Mouse (Mus musculus): ENCODE data around the gene Pde6c.

Gene Pde6c

DNA sequence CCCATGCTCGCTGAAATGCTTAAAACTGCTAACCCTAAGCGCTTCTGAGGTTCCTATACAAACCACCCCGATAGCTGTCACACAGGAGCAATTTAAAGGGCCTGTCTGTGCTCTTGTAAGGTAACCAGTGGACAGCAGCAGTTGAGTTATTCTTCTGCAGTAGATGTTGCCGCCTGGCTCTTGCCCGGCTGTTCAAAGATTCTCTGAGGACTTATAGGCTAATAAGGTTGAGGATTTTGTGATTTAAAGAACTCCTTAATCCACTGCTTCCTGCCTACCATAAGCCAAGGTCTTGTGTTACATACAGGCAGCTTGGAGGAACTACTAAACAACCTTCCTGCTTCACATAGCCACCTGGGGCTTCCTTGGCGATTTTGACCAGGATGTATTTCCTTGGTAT is at the start of gene Pde6c:
Gene Pde6c (plus strand): TSS at position 301 of the 400 bp plus-strand sequence.
- DNase-seq (ENCODE audit: low spot score), result no peak

DNA sequence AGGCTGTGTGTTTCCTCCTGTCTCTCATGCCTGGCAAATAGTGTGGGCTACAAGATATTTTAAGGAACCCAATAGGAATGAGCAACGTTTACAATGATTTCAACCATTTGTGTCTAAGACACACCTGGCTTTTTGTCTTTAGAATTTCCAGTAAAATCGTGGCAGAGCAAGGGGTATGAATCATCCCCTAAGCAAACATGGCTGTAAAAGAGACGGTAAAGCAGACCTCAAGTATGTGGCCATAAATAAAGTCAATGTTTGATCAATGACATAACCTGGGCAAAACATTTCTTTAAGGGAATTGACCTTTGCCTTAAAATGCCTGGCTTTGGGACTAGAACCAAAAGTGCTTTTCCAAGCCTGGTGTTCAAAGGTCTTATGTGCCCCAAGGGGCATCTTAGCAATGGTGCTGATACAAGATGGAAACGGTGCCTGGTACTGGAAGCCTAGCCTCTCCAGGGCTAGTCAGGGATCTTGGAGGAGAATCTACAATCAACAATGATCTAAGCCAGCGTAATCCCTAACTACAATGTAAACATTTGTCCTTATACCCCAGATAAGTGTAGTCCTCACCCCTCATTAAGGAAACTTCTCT is 49.6 kb upstream of the Pde6c start:
- DNase-seq (ENCODE audit: low spot score), result no peak

DNA sequence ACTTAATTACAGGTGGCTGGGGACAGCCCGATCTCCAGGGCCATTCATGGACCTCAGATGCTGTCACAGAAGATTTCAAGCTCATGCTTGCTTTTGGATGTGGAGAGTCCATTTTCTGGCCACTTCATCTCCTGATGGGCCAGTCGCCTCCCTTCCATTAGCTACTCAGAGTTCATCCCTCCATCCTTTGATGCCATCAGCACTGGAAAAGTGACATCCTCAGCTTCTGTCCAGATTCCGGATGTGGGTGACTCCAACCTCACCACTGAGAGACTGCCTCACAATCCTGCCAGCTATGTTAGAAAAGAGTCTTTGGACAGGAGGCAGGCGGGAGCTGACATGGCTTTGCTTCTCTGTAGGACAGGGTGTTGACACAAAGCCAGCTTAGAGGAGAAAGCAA is 46.7 kb upstream of the Pde6c start:
- no peak for DNase-seq (ENCODE audit: low spot score)

DNA sequence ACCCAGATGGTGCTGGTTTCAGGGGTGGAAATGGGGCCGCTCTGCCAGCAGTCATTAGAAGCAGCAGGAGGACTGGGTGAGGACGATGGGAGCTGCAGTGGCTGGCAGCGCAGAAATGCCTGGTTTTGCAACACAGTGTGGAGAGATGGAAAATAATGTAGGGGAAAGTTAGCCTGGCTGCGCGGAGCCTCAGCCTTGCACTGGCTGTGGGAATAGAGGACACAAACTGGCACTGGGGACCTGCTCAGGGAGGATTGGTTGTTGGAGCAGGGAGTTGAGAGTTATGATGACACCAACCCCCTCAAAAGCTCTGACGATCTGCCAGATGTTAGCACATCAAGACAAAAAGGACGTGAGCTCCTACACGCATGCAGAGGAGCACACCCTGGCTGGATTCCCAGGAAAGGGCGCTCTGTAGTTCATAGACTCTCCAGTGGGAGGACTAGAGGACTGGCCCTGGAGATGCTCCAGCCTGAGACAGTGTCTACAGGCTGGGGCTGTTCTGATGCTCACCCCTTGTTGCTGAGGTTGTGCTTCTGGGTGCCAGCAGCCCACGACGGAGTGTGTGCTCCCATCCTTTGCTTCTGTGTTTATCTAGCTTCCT is 45.5 kb upstream of the Pde6c start:
- no peak for DNase-seq (ENCODE audit: low spot score)

DNA sequence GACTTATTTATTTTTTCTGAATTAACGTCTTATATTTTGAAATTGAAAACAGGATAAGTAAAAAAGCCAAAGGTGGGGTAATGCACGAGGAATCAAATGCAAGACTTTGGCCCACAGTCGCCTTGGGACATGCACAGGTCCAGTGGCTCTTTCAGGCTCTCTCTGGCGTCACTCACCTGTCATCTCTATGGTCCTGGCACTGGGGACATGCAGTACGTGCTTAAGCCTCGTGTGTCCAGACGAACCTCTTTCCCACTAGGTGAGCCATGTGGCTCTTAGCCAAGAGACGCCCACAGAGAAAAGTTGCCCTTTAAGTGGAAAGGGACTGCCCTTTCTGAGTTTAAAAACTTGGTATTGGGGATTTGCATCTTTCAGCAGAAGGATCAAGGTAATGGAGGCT is 43.2 kb upstream of the Pde6c start:
- no peak for DNase-seq (ENCODE audit: low spot score)

DNA sequence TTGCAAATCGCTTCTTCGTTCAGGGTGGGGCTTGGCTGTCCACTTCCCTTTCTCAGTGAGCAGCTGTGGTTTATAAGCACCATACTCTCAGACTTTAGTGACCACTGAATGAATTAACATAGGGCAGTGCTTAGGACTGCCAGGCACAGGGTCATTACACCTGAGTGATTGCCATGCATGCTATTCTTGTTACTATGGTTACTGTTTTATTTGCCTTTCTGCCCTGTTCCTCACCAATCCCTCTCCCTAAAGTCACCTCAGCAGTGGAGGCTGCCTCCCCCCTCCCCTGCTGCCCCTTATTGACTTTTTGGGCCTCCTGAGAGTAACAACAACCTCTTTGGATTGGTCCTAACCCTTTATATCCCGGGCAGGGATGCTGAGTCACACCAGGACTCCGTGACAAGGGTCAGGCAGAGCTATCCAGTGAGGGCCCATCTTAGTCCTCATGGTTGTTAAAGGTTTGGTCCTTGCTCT is 41.0 kb upstream of the Pde6c start:
- no peak for DNase-seq (ENCODE audit: low spot score)

DNA sequence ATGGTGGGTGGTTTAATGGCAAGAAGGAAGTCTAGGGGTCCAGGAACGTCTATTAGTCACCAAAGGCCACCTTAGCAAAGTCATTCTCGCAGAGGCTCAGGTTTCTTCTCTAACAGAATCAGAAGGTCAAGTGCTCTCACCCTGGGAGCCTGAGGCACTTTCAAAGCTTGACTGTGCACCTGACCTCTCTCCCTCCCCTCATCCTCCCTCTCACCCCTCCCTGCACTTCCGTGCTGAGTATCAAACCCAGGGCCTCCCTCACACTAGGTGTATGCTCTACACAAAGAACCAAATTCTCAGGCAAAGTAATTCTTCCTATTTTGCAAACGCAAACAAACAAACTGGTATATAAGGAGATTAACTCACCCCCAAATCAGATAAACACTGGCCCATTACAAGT is 36.4 kb upstream of the Pde6c start:
- no peak for DNase-seq (ENCODE audit: low spot score)

DNA sequence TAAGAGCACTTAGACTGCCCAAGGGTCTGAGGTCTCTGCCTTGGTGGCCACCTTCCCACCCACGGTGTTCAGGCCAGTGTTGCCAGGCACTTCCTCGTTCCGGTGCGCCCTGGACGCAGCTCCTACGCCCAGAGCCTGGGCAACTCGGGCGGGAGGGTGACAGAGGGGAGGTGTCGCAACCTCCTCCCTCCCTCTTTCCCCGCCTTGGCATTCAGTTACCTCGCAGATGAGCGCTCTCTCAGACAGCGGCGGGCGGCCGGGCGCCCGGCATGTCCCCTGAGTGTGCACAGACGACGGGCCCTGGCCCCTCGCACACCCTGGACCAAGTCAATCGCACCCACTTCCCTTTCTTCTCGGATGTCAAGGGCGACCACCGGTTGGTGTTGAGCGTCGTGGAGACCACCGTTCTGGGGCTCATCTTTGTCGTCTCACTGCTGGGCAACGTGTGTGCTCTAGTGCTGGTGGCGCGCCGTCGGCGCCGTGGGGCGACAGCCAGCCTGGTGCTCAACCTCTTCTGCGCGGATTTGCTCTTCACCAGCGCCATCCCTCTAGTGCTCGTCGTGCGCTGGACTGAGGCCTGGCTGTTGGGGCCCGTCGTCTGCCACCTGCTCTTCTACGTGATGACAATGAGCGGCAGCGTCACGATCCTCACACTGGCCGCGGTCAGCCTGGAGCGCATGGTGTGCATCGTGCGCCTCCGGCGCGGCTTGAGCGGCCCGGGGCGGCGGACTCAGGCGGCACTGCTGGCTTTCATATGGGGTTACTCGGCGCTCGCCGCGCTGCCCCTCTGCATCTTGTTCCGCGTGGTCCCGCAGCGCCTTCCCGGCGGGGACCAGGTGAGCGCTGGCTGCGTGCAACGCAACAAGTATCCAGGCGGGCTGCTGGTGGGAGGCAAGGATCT is 35.5 kb upstream of the Pde6c start, which contains the start of gene Ffar4:
Gene Ffar4 (plus strand): TSS at position 214 of the 901 bp plus-strand sequence.
- DNase-seq (ENCODE audit: low spot score), result no peak

DNA sequence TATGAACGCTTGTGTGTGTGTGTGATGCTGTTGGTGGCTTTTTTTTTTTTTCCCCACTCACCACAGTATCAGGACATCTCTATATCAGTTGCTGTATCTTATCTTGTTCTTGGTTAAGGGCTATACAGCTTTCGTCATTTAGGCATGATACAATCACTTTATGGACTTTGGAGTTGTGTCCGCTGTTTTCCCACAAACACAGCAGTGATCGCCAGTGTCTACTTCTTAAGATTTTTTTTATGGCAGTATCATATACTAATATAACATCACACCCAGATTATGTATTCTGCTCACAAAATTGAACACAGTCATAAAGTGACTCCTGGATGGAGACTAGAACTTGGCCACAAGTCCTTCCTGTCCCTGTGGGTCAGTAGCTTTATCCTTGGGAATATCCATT is 24.7 kb upstream of the Pde6c start:
- DNase-seq (ENCODE audit: low spot score), result no peak

DNA sequence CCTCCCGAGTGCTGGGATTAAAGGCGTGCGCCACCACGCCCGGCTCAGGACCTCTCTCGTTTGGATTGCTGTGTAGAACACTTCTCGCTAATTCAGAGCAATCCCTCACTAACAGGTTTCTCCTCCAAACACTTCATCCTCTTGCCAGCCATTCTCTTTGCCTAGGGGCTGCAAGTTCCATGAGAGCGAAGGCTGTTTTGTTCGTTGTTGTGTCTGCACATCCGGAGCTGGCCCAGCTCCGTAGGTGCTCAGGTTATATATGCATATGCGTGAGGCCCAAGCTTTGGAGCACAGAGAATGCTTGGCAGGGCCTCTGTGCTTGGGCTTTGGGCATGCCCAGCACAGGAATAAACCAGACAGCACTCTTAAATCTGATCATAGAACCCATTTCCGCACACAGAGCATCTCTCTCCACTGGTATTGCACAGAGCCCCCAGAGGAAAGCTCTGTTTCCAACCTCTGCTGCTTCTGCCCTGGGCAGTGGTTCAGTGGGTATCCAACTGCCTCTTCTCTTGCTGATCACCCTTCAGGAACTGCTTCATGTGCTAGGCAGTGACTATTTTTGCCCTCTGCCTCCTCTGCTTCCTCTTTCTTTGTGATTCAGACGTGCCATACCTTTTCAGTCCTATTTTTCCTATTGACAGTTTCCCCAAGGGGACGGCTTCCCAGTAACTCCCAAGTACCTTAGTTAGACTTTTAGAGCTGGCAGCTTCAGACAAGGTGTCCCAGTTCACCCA is 22.9 kb upstream of the Pde6c start:
- no peak for DNase-seq (ENCODE audit: low spot score)

DNA sequence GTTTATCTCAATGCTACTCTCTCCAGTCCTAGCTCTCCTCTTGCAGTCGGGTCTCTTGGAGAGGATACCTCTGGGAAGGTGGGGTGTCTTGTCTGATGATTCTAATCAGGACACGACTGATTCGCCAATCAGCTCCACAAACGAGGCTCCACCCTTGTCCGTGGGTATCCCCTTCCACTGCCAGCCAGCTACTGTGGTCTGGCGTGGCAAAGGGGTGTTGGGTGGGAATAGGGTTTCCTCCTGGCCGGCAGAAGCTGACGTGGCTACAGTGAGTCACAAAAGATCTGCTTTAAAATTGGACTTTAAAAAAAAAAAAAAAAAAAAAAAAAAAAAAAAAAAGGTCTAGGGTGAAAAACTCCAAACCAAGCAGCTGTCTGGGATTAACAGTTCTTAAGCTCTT is 21.5 kb upstream of the Pde6c start:
- DNase-seq (ENCODE audit: low spot score), result no peak

DNA sequence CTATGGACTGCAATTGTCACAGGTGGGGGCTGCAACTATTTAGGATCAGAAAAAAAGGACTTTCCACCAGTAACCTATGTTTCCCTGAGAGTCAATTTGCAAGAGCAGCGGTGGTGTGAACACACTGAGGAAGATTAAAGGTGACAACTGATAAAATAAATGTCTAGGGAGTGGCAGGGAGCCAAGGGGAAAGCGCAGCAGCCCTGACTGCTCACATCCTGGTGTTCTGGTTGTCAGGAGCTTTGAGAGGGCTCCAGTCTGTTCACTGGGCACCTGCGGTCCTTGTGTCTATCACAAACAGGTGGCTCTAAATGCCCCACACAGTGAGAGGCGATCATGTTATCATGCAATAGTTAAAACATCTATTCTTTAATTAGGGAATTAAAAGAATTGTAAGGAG is 20.0 kb upstream of the Pde6c start:
- DNase-seq (ENCODE audit: low spot score), result no peak

DNA sequence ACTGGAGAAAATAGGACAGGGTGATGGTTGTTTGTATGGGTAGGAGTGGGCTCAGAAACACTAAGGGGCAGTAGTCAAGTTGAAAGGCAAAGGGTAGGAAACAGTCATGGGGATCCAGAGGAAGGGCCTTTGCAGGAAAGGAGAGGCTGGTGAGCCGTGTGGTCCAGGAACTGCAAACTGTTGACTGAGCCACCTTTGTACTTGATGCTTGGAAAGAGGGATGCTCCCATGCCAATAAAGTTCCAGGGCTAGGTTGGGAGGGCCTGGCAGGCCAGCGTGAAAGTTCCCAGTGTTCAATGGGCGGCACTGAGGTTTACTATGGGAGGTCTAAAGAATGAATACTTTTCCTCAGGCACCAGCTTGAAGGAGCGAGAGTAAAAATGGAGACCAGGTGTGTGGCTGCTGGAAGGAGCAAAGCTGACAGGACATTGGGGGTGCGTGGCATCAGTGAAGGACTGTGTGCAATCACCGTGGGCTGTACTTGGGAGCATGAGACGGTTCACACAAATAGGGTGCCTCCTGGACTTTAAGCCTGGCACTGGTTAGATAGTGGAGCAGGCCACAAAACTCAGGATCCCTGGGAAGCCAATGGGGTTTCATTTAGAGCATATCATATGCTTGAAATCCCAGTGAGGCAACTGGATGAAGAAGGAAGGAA is 17.6 kb upstream of the Pde6c start:
- DNase-seq (ENCODE audit: low spot score), result no peak

DNA sequence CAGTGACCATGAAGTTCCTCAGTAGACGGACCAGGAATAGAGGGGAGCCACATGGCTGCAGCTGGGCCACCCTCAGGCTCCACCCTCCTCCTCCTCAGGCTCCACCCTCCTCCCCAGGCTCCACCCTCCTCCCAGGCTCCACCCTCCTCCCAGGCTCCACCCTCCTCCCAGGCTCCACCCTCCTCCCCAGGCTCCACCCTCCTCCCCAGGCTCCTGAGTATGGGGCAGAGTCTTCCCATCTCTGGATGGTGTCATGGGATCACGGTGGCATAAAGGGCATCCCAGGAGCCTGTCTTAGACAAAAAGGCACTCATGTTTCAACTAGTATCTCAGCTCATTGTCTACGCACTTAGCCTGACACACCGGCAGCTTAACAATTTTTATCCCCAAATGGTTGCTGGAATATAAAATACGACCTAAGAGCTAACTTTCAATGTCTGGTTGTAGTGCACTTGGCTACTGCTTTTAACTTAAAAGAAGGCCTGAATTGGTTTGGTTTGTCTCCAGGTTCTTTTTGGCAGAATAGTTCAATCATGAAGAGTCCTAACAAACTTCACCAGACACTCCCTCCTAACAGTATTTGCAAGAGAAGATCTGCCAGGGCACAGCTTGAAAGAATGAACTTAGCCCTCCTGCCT is 12.3 kb upstream of the Pde6c start:
- DNase-seq (ENCODE audit: low spot score), result no peak

DNA sequence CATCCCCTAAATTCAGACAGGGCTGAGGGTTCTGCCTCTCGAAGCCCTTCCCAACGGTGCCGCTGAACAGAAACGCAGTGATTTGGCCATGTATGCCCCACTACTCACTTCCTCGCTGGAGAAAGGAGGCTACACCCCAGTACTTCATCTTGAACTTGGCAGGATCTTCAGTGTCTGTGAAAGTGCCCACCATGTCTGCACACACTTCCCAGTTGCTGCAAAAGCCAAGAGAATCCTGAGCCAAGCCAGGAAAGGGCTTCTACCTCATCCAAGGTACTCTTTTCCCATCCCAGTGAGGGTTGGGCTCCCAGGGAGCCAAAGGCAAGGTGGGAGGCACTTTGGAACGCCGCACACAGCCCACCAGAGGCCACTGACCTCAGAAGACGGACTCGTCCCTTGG is 8.7 kb upstream of the Pde6c start:
- DNase-seq (ENCODE audit: low spot score), result no peak

DNA sequence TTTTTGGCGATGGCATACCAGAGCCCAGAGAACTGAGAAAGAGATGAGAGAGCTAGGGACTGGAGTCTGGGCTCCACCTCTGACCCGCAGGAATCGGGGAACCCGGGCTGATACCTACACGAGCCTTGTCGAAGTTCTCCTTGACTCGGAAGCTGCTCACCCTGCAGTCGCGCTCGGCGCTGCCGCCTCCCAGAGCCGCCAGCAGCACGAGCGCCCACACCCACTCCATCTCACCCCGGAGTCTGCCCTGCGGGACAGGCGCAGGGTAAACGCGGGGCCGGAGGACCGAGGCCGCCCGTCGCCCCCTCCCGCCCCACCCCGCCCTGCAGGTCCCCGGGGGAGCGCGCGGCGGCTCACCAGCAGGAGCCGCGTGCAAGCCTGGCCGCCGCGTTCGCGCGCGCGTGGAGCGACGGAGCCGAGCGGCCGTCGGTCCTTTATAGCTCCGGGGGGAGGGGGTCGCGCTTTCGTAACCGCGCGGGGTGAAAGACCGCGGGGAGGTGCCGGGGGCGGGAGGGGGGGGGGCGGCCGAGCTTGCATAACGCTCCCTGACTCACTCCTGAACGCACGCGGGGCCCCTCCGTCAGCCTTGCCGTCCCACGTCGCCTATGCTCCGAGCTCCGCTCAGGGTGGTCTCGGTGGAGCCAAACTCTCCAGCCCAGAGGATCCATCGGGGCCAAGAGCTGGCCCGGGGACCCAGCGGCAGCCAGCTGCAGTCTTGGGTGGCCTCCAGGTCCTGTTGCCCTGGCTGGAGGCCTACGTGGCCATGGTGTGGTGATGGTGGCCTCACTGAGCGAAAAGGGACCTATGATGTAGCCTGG is 8.0 kb upstream of the Pde6c start:
- DNase-seq (ENCODE audit: low spot score), result no peak

DNA sequence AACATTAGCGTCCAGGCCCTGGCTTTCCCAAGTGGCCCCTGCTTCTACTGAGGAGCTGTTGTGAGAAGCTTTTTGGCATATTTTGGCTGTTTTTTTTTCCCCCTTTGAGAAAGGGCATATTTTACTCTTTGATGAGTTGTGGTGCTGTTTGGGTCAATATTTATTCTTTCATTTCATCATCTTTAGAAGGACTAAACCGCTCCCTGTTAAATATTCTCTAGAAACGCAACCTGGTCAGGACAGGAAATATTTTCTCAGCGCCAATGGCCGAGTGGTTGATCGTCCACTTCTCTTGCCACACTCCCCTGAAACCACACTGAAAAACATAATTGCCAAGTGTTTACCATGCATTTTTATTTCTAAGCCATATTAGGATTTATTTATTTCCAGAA is 7.4 kb upstream of the Pde6c start, which contains the start of gene Rbp4:
Gene Rbp4 (minus strand): TSS at position 63 of the 392 bp plus-strand sequence.
- DNase-seq (ENCODE audit: low spot score), result no peak

DNA sequence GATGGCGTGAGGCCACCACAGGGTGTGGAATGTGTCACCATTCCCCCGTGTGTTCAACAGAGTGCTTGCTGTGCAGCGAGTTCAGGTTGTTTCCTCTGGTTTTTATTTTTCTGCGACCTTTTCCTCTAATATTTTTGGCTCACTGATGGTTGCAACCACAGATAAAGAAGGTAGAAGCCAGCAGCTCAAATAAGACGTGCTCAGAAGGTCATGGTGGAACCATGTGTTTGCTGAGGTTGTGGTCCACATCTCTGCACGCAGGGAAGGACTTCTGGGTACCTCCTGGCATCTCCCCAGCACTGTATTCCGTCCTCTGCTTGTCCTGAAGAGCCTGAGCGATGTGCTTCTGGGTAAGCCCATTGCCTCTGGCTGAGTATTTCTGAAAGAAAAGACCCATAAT is 5.9 kb upstream of the Pde6c start:
- DNase-seq (ENCODE audit: low spot score), result no peak

DNA sequence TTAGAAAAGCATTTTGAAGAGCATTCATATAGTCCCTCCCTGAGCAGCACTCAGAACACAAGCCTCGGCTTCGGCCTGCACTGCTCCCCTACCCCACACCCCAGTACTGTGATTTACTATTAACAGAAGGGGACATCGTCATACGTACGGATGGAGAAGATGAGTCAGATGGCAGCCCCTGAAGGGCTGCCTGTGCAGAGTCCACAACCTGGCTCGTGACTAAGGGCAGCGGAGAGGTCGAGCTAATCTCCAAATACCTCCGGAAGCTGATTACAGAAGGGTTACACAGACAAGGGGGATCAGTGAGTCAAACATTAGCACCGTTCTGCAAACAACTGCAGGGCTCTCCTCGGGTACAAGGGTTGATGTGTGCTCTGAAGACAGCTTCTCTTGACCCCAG is 1.4 kb downstream of the Pde6c start:
- DNase-seq (ENCODE audit: low spot score), result no peak

DNA sequence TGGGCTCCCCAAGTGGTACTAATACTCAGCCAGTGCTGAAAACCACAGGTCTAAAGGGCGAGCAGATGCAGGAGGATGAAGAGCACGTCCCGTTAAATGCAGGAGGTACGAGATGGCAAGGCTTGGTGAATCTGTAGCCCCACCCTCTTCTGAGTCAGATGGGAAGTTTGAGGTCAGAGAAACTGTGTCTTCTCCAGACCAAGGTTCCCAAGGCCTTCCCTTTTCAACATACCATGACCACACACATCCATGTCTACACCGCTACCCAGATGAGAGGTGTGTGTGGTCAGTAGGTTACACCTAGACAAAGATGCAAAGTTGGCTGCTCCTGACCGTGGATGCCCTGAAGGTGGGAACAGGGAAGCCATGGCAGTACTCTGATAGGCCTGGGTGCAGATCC is 2.2 kb downstream of the Pde6c start:
- DNase-seq (ENCODE audit: low spot score), result no peak
